Mouse (Mus musculus): ENCODE measurements around the gene Ssr3.

GRCm38 (mm10) chr3:65392421-65392817, at the start of gene Ssr3:
- TF ChIP-seq CTCF (IDR thresholded peaks at IDR 0.05; ENCODE audit: low read depth) (peak; percentile 2; the same call in 1 of the 2 replicates), EP300 (optimal IDR thresholded peaks at IDR 0.05) (no peak)

All from stomach, postnatal 0 days (tissue).